Mouse (Mus musculus) heart, postnatal 4 days (tissue): ENCODE data around the gene 1700017N19Rik. TPM values are rescaled to one million over a fixed set of nuclear protein-coding genes. Genes with fewer than 3 reads are reported as not detected.
"Not testable (repeated sequence)": the region's sequence is repeated elsewhere in the genome, so short reads cannot be mapped to it uniquely, and the experiment has no call there.

Experiments
- DNase-seq: peaks from one replicate; pipeline ENCODE4 v3.0.0; 2021
- total RNA-seq, 2 experiments: library from RNA; stranded (reverse); gene quantifications; 2 replicates each; pipeline ENCODE4 v1.2.3; 2021

1700017N19Rik gene
- total RNA-seq = not detected

- DNase-seq = no peak
Measured at GRCm38 (mm10) chr10:100590323-100590722, at the start of gene 1700017N19Rik, which contains the start of gene 4930430F08Rik. Gene 1700017N19Rik, plus strand, starts transcription at chr10:100590484. Gene 4930430F08Rik, minus strand, starts transcription at chr10:100590423.

GRCm38 (mm10) chr10:100556566-100557175 lies 33.6 kb upstream of the 1700017N19Rik start:
- DNase-seq = no peak

DNA sequence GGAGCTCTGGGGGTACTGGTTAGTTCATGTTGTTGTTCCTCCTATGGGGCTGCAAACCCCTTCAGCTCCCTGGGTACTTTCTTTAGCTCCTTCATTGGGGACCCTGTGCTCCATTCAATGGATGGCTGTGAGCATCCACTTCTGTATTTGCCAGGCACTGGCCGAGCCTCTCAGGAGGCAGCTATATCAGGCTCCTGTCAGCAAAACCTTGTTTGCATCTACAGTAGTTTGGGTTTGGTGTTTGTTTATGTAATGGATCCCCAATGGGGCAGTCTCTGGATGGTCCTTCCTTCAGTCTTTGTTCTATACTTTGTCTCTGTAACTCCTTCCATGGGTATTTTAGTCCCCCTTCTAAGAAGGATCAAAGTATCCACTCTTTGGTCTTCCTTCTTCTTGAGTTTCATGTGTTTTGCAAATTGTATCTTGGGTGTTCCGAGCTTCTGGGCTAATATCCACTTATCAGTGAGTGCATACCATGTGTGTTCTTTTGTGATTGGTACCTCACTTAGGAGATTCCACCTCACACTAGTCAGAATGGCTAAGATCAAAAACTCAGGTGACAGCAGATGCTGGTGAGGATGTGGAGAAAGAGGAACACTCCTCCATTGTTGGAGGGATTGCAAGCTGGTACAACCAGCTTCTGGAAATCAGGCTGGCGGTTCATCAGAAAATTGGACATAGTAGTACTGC lies 29.9 kb upstream of the 1700017N19Rik start:
- not testable (repeated sequence) for DNase-seq

DNA sequence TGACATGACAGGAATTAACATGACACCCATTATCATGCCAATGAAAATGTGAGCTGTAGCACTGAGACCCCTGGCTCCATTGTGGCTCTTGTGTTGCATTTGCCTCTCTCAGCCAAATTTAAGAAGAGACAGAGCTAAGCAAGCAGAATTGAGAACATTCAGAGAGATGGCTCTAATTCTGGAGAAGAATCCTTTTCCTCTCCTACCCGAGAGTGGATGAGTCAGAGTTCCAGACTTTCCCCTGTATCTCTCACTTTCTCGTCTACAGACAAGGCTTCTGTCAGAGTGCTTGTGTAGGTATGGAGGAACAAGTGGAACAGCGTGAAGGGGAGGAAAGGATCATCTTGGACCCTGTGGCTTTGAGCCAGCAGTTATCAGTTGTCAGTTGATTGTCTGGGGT lies 26.2 kb upstream of the 1700017N19Rik start:
- no peak for DNase-seq

- no peak for DNase-seq
Measured at GRCm38 (mm10) chr10:100571707-100572106, 18.6 kb upstream of the 1700017N19Rik start.

GRCm38 (mm10) chr10:100574505-100575149 lies 15.7 kb upstream of the 1700017N19Rik start:
- DNase-seq = no peak

DNA sequence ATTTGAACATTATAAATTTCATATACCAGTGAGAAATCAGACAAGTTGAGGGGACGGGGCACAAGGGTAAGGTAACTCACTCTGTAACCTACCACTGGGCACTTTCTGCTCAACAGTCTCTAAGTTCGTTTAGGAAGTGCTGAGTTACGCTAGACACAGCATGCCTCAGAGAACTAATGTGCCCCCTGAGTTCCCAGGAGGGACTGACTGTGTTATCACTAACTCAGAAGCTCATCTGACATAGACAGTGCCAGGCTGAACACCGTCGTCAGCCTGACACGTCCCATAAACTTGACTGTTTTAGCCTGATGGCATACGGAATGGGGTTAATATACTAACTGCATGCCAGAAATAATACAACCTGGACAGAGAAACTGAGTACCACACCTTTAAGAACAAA lies 15.0 kb upstream of the 1700017N19Rik start:
- no peak for DNase-seq

DNA sequence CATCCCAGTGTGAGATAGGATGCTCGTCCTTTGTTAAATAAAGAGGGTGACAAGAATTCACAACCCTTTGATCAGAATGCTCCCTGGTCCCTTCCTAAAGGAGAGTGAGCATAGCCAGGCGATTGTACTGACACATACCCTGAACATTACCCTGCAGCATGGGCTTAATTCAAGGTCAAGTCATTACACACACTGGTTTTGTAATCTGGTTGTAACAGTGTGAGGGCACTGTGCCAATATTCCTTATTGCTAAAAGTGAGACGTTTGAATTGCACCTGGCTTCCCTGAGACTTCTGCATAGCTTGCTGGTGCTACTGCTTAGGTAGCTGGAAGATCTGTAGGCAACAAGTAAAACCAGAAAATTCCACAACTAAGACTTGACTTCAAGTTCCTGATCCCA lies 6.1 kb upstream of the 1700017N19Rik start:
- no peak for DNase-seq

DNA sequence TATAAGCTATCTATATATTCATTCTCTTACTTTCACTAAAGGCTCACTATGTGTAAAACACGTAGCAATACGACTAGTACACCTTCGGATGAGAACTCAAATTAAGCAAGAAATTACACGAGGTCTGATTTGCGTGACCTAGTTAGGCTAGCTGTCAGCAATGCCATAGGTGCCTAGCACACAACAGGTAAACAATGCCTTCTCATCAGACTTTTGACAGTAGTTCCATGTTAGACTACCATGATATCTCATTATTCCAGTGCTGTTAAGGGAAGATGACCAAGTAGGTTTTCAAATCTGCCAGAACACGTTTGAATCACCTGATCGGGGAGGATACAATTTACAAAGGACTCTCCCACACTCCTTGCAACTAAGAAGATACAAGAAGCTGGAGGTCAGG lies 1.8 kb upstream of the 1700017N19Rik start:
- DNase-seq = no peak

DNA sequence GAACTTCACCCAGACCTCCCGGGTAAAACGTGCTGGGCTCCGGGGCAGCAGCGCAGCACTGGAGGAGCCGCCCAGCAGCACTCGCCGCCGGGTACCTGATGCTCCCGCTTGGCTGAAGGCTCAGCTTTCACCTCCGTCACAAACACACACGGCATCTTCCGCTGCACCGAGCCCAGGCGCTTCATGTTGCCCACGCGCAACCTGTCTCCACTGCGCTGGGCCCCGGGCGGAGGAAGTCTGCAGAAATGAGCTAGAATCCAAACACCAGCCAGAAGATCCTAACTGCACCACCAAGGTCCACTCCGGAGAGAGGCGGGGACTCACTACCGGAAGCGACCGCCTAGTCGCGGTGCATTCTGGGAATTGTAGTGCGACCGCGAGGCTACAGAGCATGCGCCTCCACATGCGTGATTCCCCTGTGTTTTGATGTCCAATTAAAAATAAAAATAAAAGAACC lies 1.3 kb upstream of the 1700017N19Rik start:
- DNase-seq = peak; percentile 91

DNA sequence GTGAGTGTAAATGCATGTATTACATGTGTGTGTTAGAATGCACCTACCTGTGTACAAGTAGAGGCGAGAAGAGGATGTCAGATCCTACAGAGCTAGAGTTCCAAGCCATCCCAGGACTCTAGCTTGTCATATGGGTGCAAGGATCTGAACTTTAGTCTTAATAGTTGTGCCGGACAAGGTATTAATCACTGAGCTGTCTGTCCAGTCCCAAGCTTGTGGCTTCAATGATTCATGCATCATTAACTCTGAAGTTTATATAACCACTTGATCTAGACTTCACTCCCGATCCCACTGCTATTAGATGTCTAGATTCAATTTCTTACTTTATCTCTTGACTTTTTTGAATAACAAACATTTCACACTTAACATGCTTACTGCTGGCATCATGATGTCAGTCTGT lies 8.1 kb downstream of the 1700017N19Rik start:
- DNase-seq = no peak

DNA sequence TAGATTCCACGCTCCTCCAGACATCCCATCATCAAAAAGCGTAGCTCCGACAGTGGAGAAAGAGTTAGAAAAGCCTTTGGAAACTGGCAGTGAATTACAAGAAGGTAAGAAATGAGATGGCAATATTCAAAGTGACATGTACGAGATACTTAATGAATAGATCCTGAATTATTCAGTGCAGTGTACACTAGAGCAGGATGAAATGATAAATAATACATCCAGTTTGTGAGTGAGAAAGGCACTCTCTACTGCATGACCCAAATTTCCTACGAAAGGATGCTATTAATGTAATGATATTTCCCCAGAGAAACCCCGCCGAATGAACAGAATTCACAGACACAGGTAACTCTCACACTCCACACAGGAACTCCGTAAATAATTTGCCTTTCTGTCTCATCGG lies 13.2 kb downstream of the 1700017N19Rik start:
- no peak for DNase-seq

- no peak for DNase-seq
Measured at GRCm38 (mm10) chr10:100604254-100604653, 14.0 kb downstream of the 1700017N19Rik start.

DNA sequence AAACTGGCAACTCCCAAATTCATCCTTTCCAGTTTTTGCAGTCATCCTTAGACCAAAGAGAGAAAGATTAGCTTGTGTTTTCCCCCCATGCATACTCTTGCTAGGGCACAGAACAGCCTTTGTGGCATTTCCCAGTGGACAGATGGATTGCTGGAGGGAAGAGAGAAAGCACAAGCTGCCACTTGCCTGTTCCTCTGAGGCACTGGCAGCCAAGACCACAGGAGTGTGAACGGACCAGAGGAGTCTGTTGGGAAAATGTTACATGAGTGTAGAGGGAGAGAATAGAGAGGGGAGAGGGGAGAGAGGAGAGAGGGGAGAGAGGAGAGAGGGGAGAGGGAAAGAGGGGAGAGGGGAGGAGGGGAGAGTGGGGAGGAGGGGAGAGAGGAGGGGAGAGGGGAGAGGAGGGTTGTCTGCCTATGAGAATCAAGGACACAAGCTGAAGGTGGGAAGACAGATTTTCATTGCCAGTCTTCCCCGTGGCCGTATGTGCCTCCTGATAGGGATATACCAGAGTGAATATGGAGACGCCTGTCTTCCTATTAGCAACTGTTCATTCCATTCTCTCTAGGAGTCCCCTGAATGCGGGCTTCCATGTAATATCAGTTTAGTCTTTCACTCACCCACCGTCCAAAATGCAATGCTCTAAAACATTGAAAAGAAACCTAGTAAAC lies 27.1 kb downstream of the 1700017N19Rik start:
- no peak for DNase-seq

DNA sequence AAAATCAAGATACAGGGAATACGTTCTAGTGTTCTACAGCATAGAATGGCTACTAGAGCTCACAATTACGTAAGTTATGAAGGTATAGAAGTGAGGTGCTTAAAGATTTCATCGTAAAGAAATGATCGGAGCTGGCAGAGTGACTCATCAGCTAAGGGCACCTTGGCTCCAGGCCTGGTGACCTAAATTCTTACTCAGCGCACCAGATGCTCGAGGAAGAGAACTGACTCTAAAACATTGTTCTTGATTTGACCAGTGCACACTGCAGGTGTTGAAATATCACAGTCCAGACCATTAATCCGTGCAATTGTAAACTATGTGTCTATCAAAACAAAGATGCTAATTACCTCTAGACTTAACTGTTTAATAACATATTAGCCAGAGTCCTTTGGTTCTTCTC lies 29.2 kb downstream of the 1700017N19Rik start:
- DNase-seq = no peak

- DNase-seq = no peak
Measured at GRCm38 (mm10) chr10:100620040-100620439, 29.8 kb downstream of the 1700017N19Rik start.

- no peak for DNase-seq
Measured at GRCm38 (mm10) chr10:100622494-100622893, 32.2 kb downstream of the 1700017N19Rik start.

- DNase-seq = peak; percentile 57
Measured at GRCm38 (mm10) chr10:100629762-100630438, 39.6 kb downstream of the 1700017N19Rik start.

GRCm38 (mm10) chr10:100642887-100643286 lies 52.6 kb downstream of the 1700017N19Rik start:
- DNase-seq = no peak

GRCm38 (mm10) chr10:100645331-100645935 lies 55.1 kb downstream of the 1700017N19Rik start:
- DNase-seq = no peak

- DNase-seq = no peak
Measured at GRCm38 (mm10) chr10:100654183-100654582, 63.9 kb downstream of the 1700017N19Rik start.
